Mouse (Mus musculus) right cerebral cortex, postnatal 4 days (tissue): ENCODE measurements around the gene Slc35f3.
A peak's percentile ranks its signal among the peaks of the same experiment; 100 is the strongest.

Source experiments
- DNase-seq: peaks from one replicate; pipeline ENCODE4 v3.0.0-alpha.2; 2022

Gene Slc35f3

GRCm38 (mm10) chr8:126298296-126299093 is at the start of gene Slc35f3:
TSS of gene Slc35f3 (plus strand) at chr8:126298558.
- peak; percentile 56 for DNase-seq

GRCm38 (mm10) chr8:126250486-126250885 is 47.9 kb upstream of the Slc35f3 start:
- DNase-seq = no peak

- no peak for DNase-seq
These were observed 41.6 kb upstream of the Slc35f3 start for GRCm38 (mm10) chr8:126256585-126257391.

- DNase-seq = no peak
These were observed 41.0 kb upstream of the Slc35f3 start for GRCm38 (mm10) chr8:126257392-126257681.

- peak; percentile 88 for DNase-seq
These were observed 40.1 kb upstream of the Slc35f3 start for GRCm38 (mm10) chr8:126258175-126258781.

- DNase-seq = no peak
These were observed 33.2 kb upstream of the Slc35f3 start for GRCm38 (mm10) chr8:126265186-126265585.

- no peak for DNase-seq
These were observed 31.2 kb upstream of the Slc35f3 start for GRCm38 (mm10) chr8:126267118-126267517.

- DNase-seq = no peak
These were observed 28.6 kb upstream of the Slc35f3 start for GRCm38 (mm10) chr8:126269733-126270132.

GRCm38 (mm10) chr8:126272445-126272844 is 25.9 kb upstream of the Slc35f3 start:
- DNase-seq = no peak

GRCm38 (mm10) chr8:126273066-126273465 is 25.3 kb upstream of the Slc35f3 start:
- DNase-seq = no peak

- no peak for DNase-seq
These were observed 23.4 kb upstream of the Slc35f3 start for GRCm38 (mm10) chr8:126274866-126275360.

- no peak for DNase-seq
These were observed 22.5 kb upstream of the Slc35f3 start for GRCm38 (mm10) chr8:126275886-126276285.

GRCm38 (mm10) chr8:126291951-126292350 is 6.4 kb upstream of the Slc35f3 start:
- no peak for DNase-seq

GRCm38 (mm10) chr8:126297284-126297845 is 993 bp upstream of the Slc35f3 start:
- peak; percentile 23 for DNase-seq

- no peak for DNase-seq
These were observed 975 bp downstream of the Slc35f3 start for GRCm38 (mm10) chr8:126299333-126299732.

- DNase-seq = no peak
These were observed 2.0 kb downstream of the Slc35f3 start for GRCm38 (mm10) chr8:126300350-126300749.

- no peak for DNase-seq
These were observed 3.2 kb downstream of the Slc35f3 start for GRCm38 (mm10) chr8:126301580-126301979.

- DNase-seq = no peak
These were observed 8.8 kb downstream of the Slc35f3 start for GRCm38 (mm10) chr8:126307164-126307563.

GRCm38 (mm10) chr8:126309015-126309414 is 10.7 kb downstream of the Slc35f3 start:
- DNase-seq = peak; percentile 63

GRCm38 (mm10) chr8:126324931-126325330 is 26.6 kb downstream of the Slc35f3 start:
- no peak for DNase-seq

- DNase-seq = no peak
These were observed 27.8 kb downstream of the Slc35f3 start for GRCm38 (mm10) chr8:126326136-126326535.

GRCm38 (mm10) chr8:126326731-126327130 is 28.4 kb downstream of the Slc35f3 start:
- DNase-seq = no peak

- no peak for DNase-seq
These were observed 29.4 kb downstream of the Slc35f3 start for GRCm38 (mm10) chr8:126327786-126328185.
